23 mouse cellular contexts compared by ENCODE assay signal in the genomic region with DNA sequence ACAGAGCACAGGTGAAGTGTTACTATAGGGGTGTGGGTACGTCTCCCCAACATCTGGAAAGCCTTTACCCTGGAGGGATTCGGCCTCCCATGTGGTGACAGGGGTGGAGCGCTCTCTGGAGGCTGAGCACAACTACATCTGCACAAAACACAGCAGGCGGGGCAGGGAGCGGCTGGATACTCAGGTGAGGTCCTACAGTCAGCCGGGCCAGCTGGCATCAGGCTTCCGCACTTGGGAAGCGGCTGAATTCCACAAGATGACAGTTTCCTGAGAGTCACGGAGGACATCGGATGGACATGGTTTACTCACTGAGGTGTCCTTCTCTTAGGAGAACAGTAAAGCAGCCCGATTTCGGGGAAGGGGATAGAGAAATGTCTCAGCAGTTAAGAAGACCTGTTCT. TPM values are rescaled to one million over a fixed set of nuclear protein-coding genes. Genes with fewer than 3 reads are reported as not detected.
DNase-seq lines count a peak whose midpoint lies in the region; ATAC-seq lines count a peak whose summit lies in the region.
"Had no signal": no experiment of that assay in that cellular context is flagged by ENCODE, and none has a peak within 500 bp of the region (broad histone marks: within the 10 kb centered on the region; RNA-seq: fewer than 3 reads in every experiment).

No protein-coding gene starts in this region.

- H3K9ac ChIP-seq in heart, embryonic 13.5 days = no peak overlapping the region
- H3K9ac ChIP-seq in heart, embryonic 16.5 days (ENCODE audit: low read length) = no peak overlapping the region
- no peak overlapping the region for H3K9ac ChIP-seq in heart, embryonic 11.5 days (ENCODE audit: low read depth, low read length)
- H3K9ac ChIP-seq: forebrain, embryonic 13.5 days; hindbrain, embryonic 12.5 days; hindbrain, embryonic 15.5 days had no signal

- no peaks in the 10 kb centered on the region for H3K27me3 ChIP-seq in heart, embryonic 13.5 days (replicated peaks)
- no peaks in the 10 kb centered on the region for H3K27me3 ChIP-seq in heart, embryonic 16.5 days (ENCODE audit: control insufficient read depth, insufficient read depth, low read length)
- H3K27me3 ChIP-seq in heart, embryonic 11.5 days (ENCODE audit: control insufficient read depth, insufficient read depth, low read length) = no peaks in the 10 kb centered on the region
- H3K27me3 ChIP-seq: forebrain, embryonic 13.5 days; hindbrain, embryonic 12.5 days; hindbrain, embryonic 15.5 days; Patski had no signal

- WGBS in heart, embryonic 13.5 days = 86% methylated on average over 12 of the region's 12 CpGs
- WGBS in heart, embryonic 16.5 days = 87% methylated on average over 12 of the region's 12 CpGs
- 91% methylated on average over 12 of the region's 12 CpGs for WGBS in heart, embryonic 11.5 days (ENCODE audit: insufficient replicate concordance)

- peak; percentile 25 for DNase-seq in cerebellum, adult 11-12 months
- no peak for DNase-seq in cerebellum, postnatal 25 days
- no peak for DNase-seq in heart, postnatal 4 days
- DNase-seq: adrenal gland, adult 2 months; adrenal gland, postnatal 14 days; cerebellum, adult 11 months; cerebellum, adult 8-10 months; cerebellum, postnatal 10 days; gastrocnemius, postnatal 10 days; gastrocnemius, postnatal 36 days; kidney, adult 2 months had no signal

- peak overlapping the region; percentile 11; the same call in 1 of the 2 replicates for H3K4me2 ChIP-seq in heart, embryonic 13.5 days
- H3K4me2 ChIP-seq in heart, embryonic 16.5 days (ENCODE audit: low read depth, low read length) = no peak overlapping the region
- no peak overlapping the region for H3K4me2 ChIP-seq in heart, embryonic 11.5 days
- H3K4me2 ChIP-seq: hindbrain, embryonic 12.5 days had no signal

- H3K36me3 ChIP-seq in heart, embryonic 13.5 days = peaks cover 7% of the 10 kb centered on the region
- peaks cover 2% of the 10 kb centered on the region; the same call in 1 of the 2 replicates for H3K36me3 ChIP-seq in heart, embryonic 16.5 days (ENCODE audit: control insufficient read depth, insufficient read depth)
- peaks cover 3% of the 10 kb centered on the region; the same call in 1 of the 2 replicates for H3K36me3 ChIP-seq in heart, embryonic 11.5 days (ENCODE audit: control insufficient read depth, insufficient read depth, low read length)
- H3K36me3 ChIP-seq: heart, embryonic 10.5 days; hindbrain, embryonic 15.5 days had no signal

- no peak for ATAC-seq in heart, embryonic 13.5 days (ENCODE audit: extremely low read depth, insufficient number of reproducible peaks, low FRiP score, low TSS enrichment)
- ATAC-seq in heart, embryonic 16.5 days (replicated peaks; ENCODE audit: extremely low read depth, insufficient read depth, low FRiP score) = no peak
- no peak for ATAC-seq in heart, embryonic 11.5 days (replicated peaks; ENCODE audit: insufficient number of reproducible peaks, low FRiP score, low TSS enrichment)
- ATAC-seq: forebrain, embryonic 13.5 days; forebrain, embryonic 16.5 days; intestine, postnatal 0 days; Patski had no signal

- H3K4me3 ChIP-seq in heart, embryonic 13.5 days = no peak overlapping the region
- no peak overlapping the region for H3K4me3 ChIP-seq in heart, embryonic 16.5 days (ENCODE audit: low read length)
- H3K4me3 ChIP-seq in heart, embryonic 11.5 days (ENCODE audit: low read depth, low read length) = no peak overlapping the region
- H3K4me3 ChIP-seq: forebrain, embryonic 10.5 days; forebrain, embryonic 13.5 days; heart, embryonic 10.5 days; hindbrain, embryonic 12.5 days; hindbrain, embryonic 15.5 days had no signal

- peaks cover 45% of the 10 kb centered on the region for H3K4me1 ChIP-seq in heart, embryonic 13.5 days
- peaks cover 33% of the 10 kb centered on the region for H3K4me1 ChIP-seq in heart, embryonic 16.5 days (ENCODE audit: control insufficient read depth, insufficient read depth, low read length)
- peaks cover 26% of the 10 kb centered on the region for H3K4me1 ChIP-seq in heart, embryonic 11.5 days (ENCODE audit: control insufficient read depth, insufficient read depth, low read length)

- peak overlapping the region; percentile 13; the same call in 1 of the 2 replicates for H3K27ac ChIP-seq in heart, embryonic 13.5 days (replicated peaks)
- H3K27ac ChIP-seq in heart, embryonic 16.5 days (ENCODE audit: low read length) = peak overlapping the region; percentile 25; the same call in 1 of the 2 replicates
- H3K27ac ChIP-seq in heart, embryonic 11.5 days (ENCODE audit: low read depth, low read length) = no peak overlapping the region
- H3K27ac ChIP-seq: forebrain, embryonic 10.5 days; forebrain, embryonic 13.5 days; heart, embryonic 10.5 days; hindbrain, embryonic 12.5 days; hindbrain, embryonic 15.5 days had no signal

- no peaks in the 10 kb centered on the region for H3K9me3 ChIP-seq in heart, embryonic 13.5 days
- H3K9me3 ChIP-seq in heart, embryonic 16.5 days (replicated peaks; ENCODE audit: control insufficient read depth, low read length) = no peaks in the 10 kb centered on the region
- no peaks in the 10 kb centered on the region for H3K9me3 ChIP-seq in heart, embryonic 11.5 days (replicated peaks; ENCODE audit: control insufficient read depth, low read length)
- H3K9me3 ChIP-seq: forebrain, embryonic 10.5 days; forebrain, embryonic 13.5 days; G1E; heart, embryonic 10.5 days; hindbrain, embryonic 12.5 days; hindbrain, embryonic 15.5 days had no signal

RNA-seq across cellular contexts. Expression of gene Dtnbp1, which starts 2.7 kb away (rescaled TPM):
- polyA plus RNA-seq in heart, embryonic 13.5 days (2015; fragmentation: Nextera tagmentation; extraction: Ambion mirVana) = 78.2 and 88.4 TPM in 2 replicates
- total RNA-seq in heart, postnatal 4 days (2021) = 10 to 100 TPM; 74.4 to 76.0 TPM
- 100 and 110 TPM in 2 replicates for polyA plus RNA-seq in heart, embryonic 16.5 days (2015; fragmentation: Nextera tagmentation; extraction: Ambion mirVana)
- polyA plus RNA-seq in heart, embryonic 11.5 days (2014; fragmentation: Nextera tagmentation; extraction: Ambion mirVana) = 64.1 and 67.9 TPM in 2 replicates
